Mouse (Mus musculus): ENCODE data around the gene Rab1a. TPM values are rescaled to one million over a fixed set of nuclear protein-coding genes. Genes with fewer than 3 reads are reported as not detected.
"Not testable (repeated sequence)": the region's sequence is repeated elsewhere in the genome, so short reads cannot be mapped to it uniquely, and the experiment has no call there.

Gene Rab1a
- polyA plus RNA-seq, 1 experiment, result 96.8 TPM

GRCm38 (mm10) chr11:20165991-20166390 is 35.2 kb upstream of the Rab1a start:
- TF ChIP-seq CTCF (IDR thresholded peaks at IDR 0.05; ENCODE audit: control insufficient read depth, insufficient read depth, insufficient read length) (no peak), CEBPB (IDR thresholded peaks at IDR 0.05; ENCODE audit: low read depth) (no peak), MYOG (IDR thresholded peaks at IDR 0.05; ENCODE audit: control insufficient read depth, extremely low read depth, insufficient read length) (no peak), MYOD1 (IDR thresholded peaks at IDR 0.05; ENCODE audit: control insufficient read depth, insufficient read length, low read depth) (no peak), MAX (IDR thresholded peaks at IDR 0.05) (no peak), USF1 (IDR thresholded peaks at IDR 0.05; ENCODE audit: low read depth) (no peak), FOSL1 (IDR thresholded peaks at IDR 0.05; ENCODE audit: insufficient read depth, low read length, poor library complexity, severe bottlenecking) (no peak)
- no peaks in the 10 kb centered on the region for H3K36me3 ChIP-seq (ENCODE audit: control insufficient read depth, insufficient read depth)
- H3K79me3 ChIP-seq (ENCODE audit: low read depth), result no peaks in the 10 kb centered on the region
- no peaks in the 10 kb centered on the region for H3K27me3 ChIP-seq (ENCODE audit: control insufficient read depth, insufficient read depth, insufficient read length)
- no peak overlapping the region for H3K4me3 ChIP-seq (ENCODE audit: insufficient read depth, poor library complexity, severe bottlenecking)
- no peaks in the 10 kb centered on the region for H3K79me2 ChIP-seq (ENCODE audit: control insufficient read depth, insufficient read depth)
- no peak overlapping the region for H3ac ChIP-seq (ENCODE audit: control insufficient read depth, insufficient read length, low read depth)

- not testable (repeated sequence) for H3K36me3 ChIP-seq (ENCODE audit: control insufficient read depth, insufficient read depth); H3ac ChIP-seq (ENCODE audit: control insufficient read depth, insufficient read length, low read depth); H3K4me3 ChIP-seq (ENCODE audit: insufficient read depth, poor library complexity, severe bottlenecking); H3K27me3 ChIP-seq (ENCODE audit: control insufficient read depth, insufficient read depth, insufficient read length); H3K79me2 ChIP-seq (ENCODE audit: control insufficient read depth, insufficient read depth); H3K79me3 ChIP-seq (ENCODE audit: low read depth)
Measured at GRCm38 (mm10) chr11:20166476-20166875, 34.8 kb upstream of the Rab1a start.

GRCm38 (mm10) chr11:20168972-20169371 is 32.3 kb upstream of the Rab1a start:
- Histone ChIP-seq H3K4me3 (ENCODE audit: insufficient read depth, poor library complexity, severe bottlenecking) (no peak overlapping the region), H3ac (ENCODE audit: control insufficient read depth, insufficient read length, low read depth) (no peak overlapping the region), H3K36me3 (ENCODE audit: control insufficient read depth, insufficient read depth) (no peaks in the 10 kb centered on the region), H3K79me3 (ENCODE audit: low read depth) (no peaks in the 10 kb centered on the region), H3K79me2 (ENCODE audit: control insufficient read depth, insufficient read depth) (no peaks in the 10 kb centered on the region), H3K27me3 (ENCODE audit: control insufficient read depth, insufficient read depth, insufficient read length) (no peaks in the 10 kb centered on the region)
- TF ChIP-seq MAX (IDR thresholded peaks at IDR 0.05) (no peak), MYOD1 (IDR thresholded peaks at IDR 0.05; ENCODE audit: control insufficient read depth, insufficient read length, low read depth) (no peak), FOSL1 (IDR thresholded peaks at IDR 0.05; ENCODE audit: insufficient read depth, low read length, poor library complexity, severe bottlenecking) (no peak), CEBPB (IDR thresholded peaks at IDR 0.05; ENCODE audit: low read depth) (no peak), MYOG (IDR thresholded peaks at IDR 0.05; ENCODE audit: control insufficient read depth, extremely low read depth, insufficient read length) (no peak), CTCF (IDR thresholded peaks at IDR 0.05; ENCODE audit: control insufficient read depth, insufficient read depth, insufficient read length) (no peak), USF1 (IDR thresholded peaks at IDR 0.05; ENCODE audit: low read depth) (no peak)

GRCm38 (mm10) chr11:20187271-20187670 is 14.0 kb upstream of the Rab1a start:
- no peaks in the 10 kb centered on the region for H3K79me2 ChIP-seq (ENCODE audit: control insufficient read depth, insufficient read depth)
- TF ChIP-seq CTCF (IDR thresholded peaks at IDR 0.05; ENCODE audit: control insufficient read depth, insufficient read depth, insufficient read length) (no peak), USF1 (IDR thresholded peaks at IDR 0.05; ENCODE audit: low read depth) (no peak), FOSL1 (IDR thresholded peaks at IDR 0.05; ENCODE audit: insufficient read depth, low read length, poor library complexity, severe bottlenecking) (no peak), MYOD1 (IDR thresholded peaks at IDR 0.05; ENCODE audit: control insufficient read depth, insufficient read length, low read depth) (no peak), CEBPB (IDR thresholded peaks at IDR 0.05; ENCODE audit: low read depth) (no peak), MYOG (IDR thresholded peaks at IDR 0.05; ENCODE audit: control insufficient read depth, extremely low read depth, insufficient read length) (no peak), MAX (IDR thresholded peaks at IDR 0.05) (no peak)

GRCm38 (mm10) chr11:20193100-20193736 is 8.0 kb upstream of the Rab1a start:
- H3K79me3 ChIP-seq (ENCODE audit: low read depth), result no peaks in the 10 kb centered on the region
- no peak for TF ChIP-seq MYOG (IDR thresholded peaks at IDR 0.05; ENCODE audit: control insufficient read depth, extremely low read depth, insufficient read length)
- TF ChIP-seq CTCF (IDR thresholded peaks at IDR 0.05; ENCODE audit: control insufficient read depth, insufficient read depth, insufficient read length), result no peak
- TF ChIP-seq CEBPB (IDR thresholded peaks at IDR 0.05; ENCODE audit: low read depth), result no peak
- H3ac ChIP-seq (ENCODE audit: control insufficient read depth, insufficient read length, low read depth), result no peak overlapping the region
- no peaks in the 10 kb centered on the region for H3K36me3 ChIP-seq (ENCODE audit: control insufficient read depth, insufficient read depth)
- H3K27me3 ChIP-seq (ENCODE audit: control insufficient read depth, insufficient read depth, insufficient read length), result no peaks in the 10 kb centered on the region
- no peak overlapping the region for H3K4me3 ChIP-seq (ENCODE audit: insufficient read depth, poor library complexity, severe bottlenecking)
- H3K79me2 ChIP-seq (ENCODE audit: control insufficient read depth, insufficient read depth), result no peaks in the 10 kb centered on the region

More at GRCm38 (mm10) chr11:20187271-20187670, 14.0 kb upstream of the Rab1a start:
- Histone ChIP-seq H3K36me3 (ENCODE audit: control insufficient read depth, insufficient read depth) (no peaks in the 10 kb centered on the region), H3K79me3 (ENCODE audit: low read depth) (no peaks in the 10 kb centered on the region), H3K27me3 (ENCODE audit: control insufficient read depth, insufficient read depth, insufficient read length) (no peaks in the 10 kb centered on the region), H3K4me3 (ENCODE audit: insufficient read depth, poor library complexity, severe bottlenecking) (no peak overlapping the region), H3ac (ENCODE audit: control insufficient read depth, insufficient read length, low read depth) (no peak overlapping the region)

- no peak for TF ChIP-seq FOSL1 (IDR thresholded peaks at IDR 0.05; ENCODE audit: insufficient read depth, low read length, poor library complexity, severe bottlenecking)
- TF ChIP-seq CEBPB (IDR thresholded peaks at IDR 0.05; ENCODE audit: low read depth), result no peak
- TF ChIP-seq MYOD1 (IDR thresholded peaks at IDR 0.05; ENCODE audit: control insufficient read depth, insufficient read length, low read depth), result no peak
- peaks cover 54% of the 10 kb centered on the region for H3K79me2 ChIP-seq (ENCODE audit: control insufficient read depth, insufficient read depth)
- H3K79me3 ChIP-seq (ENCODE audit: low read depth), result peaks cover 52% of the 10 kb centered on the region
- peak overlapping the region; percentile 98 for H3K4me3 ChIP-seq (ENCODE audit: insufficient read depth, poor library complexity, severe bottlenecking)
- H3K27me3 ChIP-seq (ENCODE audit: control insufficient read depth, insufficient read depth, insufficient read length), result no peaks in the 10 kb centered on the region
- peak overlapping the region; percentile 94 for H3ac ChIP-seq (ENCODE audit: control insufficient read depth, insufficient read length, low read depth)
- peaks cover 21% of the 10 kb centered on the region for H3K36me3 ChIP-seq (ENCODE audit: control insufficient read depth, insufficient read depth)
Measured at GRCm38 (mm10) chr11:20201661-20202101, 449 bp downstream of the Rab1a start.
